Mouse (Mus musculus) G1E (cell line): ENCODE results near the gene Vmn2r20.

Source experiments
- CTCF ChIP-seq: IDR thresholded peaks from 2 replicates; pipeline ENCODE4 v1.5.1; 2012; ENCODE audit warnings: low read depth, low read length, inconsistent platforms, mixed read lengths
- GATA2 ChIP-seq: IDR thresholded peaks from 2 replicates; pipeline ENCODE4 v1.6.1; 2012; ENCODE audit warnings: low read depth, low read length, inconsistent platforms, borderline replicate concordance

DNA sequence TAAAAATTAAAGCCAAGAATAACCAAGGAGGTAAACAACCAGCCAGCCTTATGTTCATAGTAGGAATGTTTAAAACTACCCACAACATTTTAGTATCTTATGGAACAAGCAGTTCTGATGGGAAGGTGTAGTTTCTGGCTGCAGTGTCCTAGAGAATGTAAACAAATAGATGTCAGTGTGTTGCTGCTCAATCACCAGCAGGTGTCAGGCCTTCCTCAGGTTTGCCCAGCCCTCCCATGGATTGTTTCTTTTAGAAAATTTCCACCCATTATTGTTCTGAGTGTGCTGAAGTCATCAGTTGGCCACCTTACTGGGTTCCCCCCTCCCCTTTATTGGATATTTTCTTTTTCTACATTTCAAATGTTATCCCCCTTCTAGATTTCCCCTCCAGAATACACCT is 77.8 kb downstream of the Vmn2r20 start:
- TF ChIP-seq CTCF = peak; percentile 28; the same call in 1 of the 2 replicates
- TF ChIP-seq GATA2 = no peak
